Mouse (Mus musculus) testis, adult 2 months (tissue): ENCODE data around the gene Brinp3.

Source experiments
- CTCF ChIP-seq: fragments of 200-500 bp; IDR thresholded peaks from 2 replicates; pipeline ENCODE4 v1.5.1; 2012; ENCODE audit warnings: low read depth, mild to moderate bottlenecking, inconsistent platforms, low read length, moderate library complexity; ENCODE audit not compliant: control insufficient read depth, insufficient read depth, insufficient replicate concordance
- POLR2A ChIP-seq: fragments of 200-500 bp; IDR thresholded peaks from 2 replicates; pipeline ENCODE4 v1.6.1; 2012; ENCODE audit warnings: low read depth, mild to moderate bottlenecking, inconsistent platforms, low read length, moderate library complexity; ENCODE audit not compliant: control insufficient read depth

DNA sequence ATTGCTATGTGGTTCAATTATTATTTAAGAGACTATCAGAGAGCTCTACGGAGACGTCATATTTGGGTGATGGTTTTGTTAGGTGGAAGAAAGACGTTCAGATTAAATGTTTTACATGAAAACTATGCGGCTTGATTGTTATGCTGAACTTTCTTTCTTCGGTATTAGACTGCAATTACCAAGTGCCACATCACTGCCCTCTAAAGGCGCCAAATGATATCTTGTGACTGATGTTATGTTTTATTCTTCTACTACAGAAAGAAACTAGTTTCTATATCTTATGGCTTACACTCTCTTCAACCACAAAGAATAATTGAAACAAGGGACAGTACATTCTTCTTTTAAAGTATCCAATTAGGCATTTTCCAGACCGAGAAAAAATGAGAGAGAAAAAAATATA lies 89.6 kb downstream of the Brinp3 start:
- TF ChIP-seq POLR2A (no peak), CTCF (no peak)
